Mouse (Mus musculus) megakaryocyte, embryonic 14.5 days (primary cell): ENCODE results near the gene Timeless. TPM values are rescaled to one million over a fixed set of nuclear protein-coding genes. Genes with fewer than 3 reads are reported as not detected.
"Not testable (repeated sequence)": the region's sequence is repeated elsewhere in the genome, so short reads cannot be mapped to it uniquely, and the experiment has no call there.

ENCODE experiments used
- H3K27me3 ChIP-seq: replicated peaks from 2 replicates; pipeline ENCODE3; 2012; ENCODE audit warnings: inconsistent platforms
- H3K36me3 ChIP-seq: replicated peaks from 2 replicates; pipeline ENCODE3; 2012; ENCODE audit warnings: low read length, inconsistent platforms, mixed read lengths
- H3K4me1 ChIP-seq: 2 replicates; pipeline ENCODE4 v1.6.1; 2012; ENCODE audit warnings: inconsistent platforms
- H3K4me3 ChIP-seq: replicated peaks from 2 replicates; pipeline ENCODE3; 2012; ENCODE audit warnings: moderate library complexity, mild to moderate bottlenecking, inconsistent platforms
- H3K9me3 ChIP-seq: 2 replicates; pipeline ENCODE4 v1.6.1; 2012; ENCODE audit warnings: inconsistent platforms
- FLI1 ChIP-seq: IDR thresholded peaks from 2 replicates; pipeline ENCODE4 v1.6.1; 2012; ENCODE audit warnings: low read length, inconsistent platforms, mixed read lengths
- GATA1 ChIP-seq: IDR thresholded peaks from 3 replicates; pipeline ENCODE4 v1.6.1; 2012; ENCODE audit warnings: mixed read lengths, low read length, inconsistent platforms, borderline replicate concordance
- polyA plus RNA-seq: library from polyadenylated mRNA; stranded (reverse); fragments of >175 nt; gene quantifications from 2 replicates; pipeline ENCODE4 v1.2.3, GENCODE M21; 2012; ENCODE audit warnings: low replicate concordance; ENCODE audit not compliant: insufficient read depth

Timeless gene
- polyA plus RNA-seq, 1 experiment: 8.3 TPM

DNA sequence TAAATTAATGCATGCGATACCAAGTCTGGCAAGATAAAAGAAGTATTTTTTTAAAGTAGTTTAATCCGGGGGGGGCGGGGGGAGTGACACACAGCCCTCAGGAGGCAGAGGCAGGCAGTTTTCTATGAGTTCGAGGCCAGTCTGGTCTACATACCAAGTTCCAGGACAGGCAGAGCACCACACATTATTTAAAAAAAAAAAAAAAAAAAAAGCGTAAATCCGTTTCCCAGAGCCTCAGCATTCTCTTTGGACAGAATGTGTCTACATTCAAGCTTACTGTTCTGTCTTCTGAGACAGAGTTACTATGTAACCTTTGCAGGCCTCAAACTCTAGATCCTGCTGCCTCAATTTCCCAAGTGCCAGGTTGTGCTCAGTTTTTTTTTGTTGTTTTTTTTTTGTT lies 19.7 kb upstream of the Timeless start:
- Histone ChIP-seq H3K27me3 (peaks cover 11% of the 10 kb centered on the region), H3K4me3 (peak overlapping the region; percentile 94), H3K9me3 (no peaks in the 10 kb centered on the region), H3K36me3 (peaks cover 17% of the 10 kb centered on the region), H3K4me1 (peaks cover 26% of the 10 kb centered on the region)
- no peak for TF ChIP-seq GATA1
- no peak for TF ChIP-seq FLI1

GRCm38 (mm10) chr10:128212871-128213323 lies 19.0 kb upstream of the Timeless start:
- Histone ChIP-seq H3K27me3 (peaks cover 11% of the 10 kb centered on the region), H3K4me1 (peaks cover 26% of the 10 kb centered on the region), H3K36me3 (peaks cover 11% of the 10 kb centered on the region), H3K4me3 (peak overlapping the region; percentile 90), H3K9me3 (no peaks in the 10 kb centered on the region)
- no peak for TF ChIP-seq FLI1
- TF ChIP-seq GATA1: no peak

GRCm38 (mm10) chr10:128214112-128214511 lies 17.8 kb upstream of the Timeless start:
- not testable (repeated sequence) for H3K4me3 ChIP-seq, H3K9me3 ChIP-seq, H3K36me3 ChIP-seq
- H3K27me3 ChIP-seq: peaks cover 11% of the 10 kb centered on the region
- H3K4me1 ChIP-seq: peaks cover 26% of the 10 kb centered on the region

- TF ChIP-seq GATA1: no peak
- no peak for TF ChIP-seq FLI1
- Histone ChIP-seq H3K27me3 (peaks cover 11% of the 10 kb centered on the region), H3K9me3 (no peaks in the 10 kb centered on the region), H3K4me3 (no peak overlapping the region), H3K4me1 (peaks cover 26% of the 10 kb centered on the region), H3K36me3 (peaks cover 5% of the 10 kb centered on the region)
These were observed 16.9 kb upstream of the Timeless start for GRCm38 (mm10) chr10:128214981-128215380.

DNA sequence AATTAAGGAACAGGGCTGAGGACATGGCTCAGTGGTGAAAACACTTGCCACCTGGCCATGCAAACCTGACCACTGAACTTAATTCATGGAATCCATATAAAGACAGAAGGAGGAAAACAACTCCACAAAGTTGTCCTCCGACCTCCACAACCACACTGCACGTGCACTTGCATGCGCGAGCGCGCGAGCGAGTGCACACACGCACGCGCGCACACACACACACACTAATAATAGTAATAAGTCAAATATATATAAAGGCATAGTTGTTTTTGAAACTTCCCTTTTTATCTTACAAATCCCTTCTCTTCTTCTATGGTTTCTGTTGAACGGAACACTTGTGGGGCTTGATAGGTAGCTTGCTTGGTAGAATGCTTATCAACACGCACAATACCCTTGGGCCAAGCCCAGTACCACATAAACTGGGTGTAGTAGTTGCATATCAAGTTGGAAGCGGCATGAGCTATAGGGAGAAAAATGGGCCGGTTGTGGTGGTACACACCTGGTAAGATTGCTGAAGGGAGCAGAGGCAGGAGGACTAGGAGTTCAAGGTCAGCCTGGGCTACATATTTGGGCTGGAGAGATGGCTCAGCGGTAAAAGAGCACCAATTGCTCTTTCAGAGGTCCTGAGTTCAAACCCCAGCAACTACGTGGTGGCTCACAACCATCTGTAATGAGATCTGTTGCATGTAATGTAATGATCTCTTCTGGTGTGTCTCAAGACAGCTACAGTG lies 13.3 kb upstream of the Timeless start:
- no peaks in the 10 kb centered on the region for H3K36me3 ChIP-seq
- TF ChIP-seq FLI1 (no peak), GATA1 (no peak)
- no peaks in the 10 kb centered on the region for H3K9me3 ChIP-seq
- H3K27me3 ChIP-seq: peaks cover 10% of the 10 kb centered on the region
- no peak overlapping the region for H3K4me3 ChIP-seq
- H3K4me1 ChIP-seq: peaks cover 6% of the 10 kb centered on the region

- peaks cover 17% of the 10 kb centered on the region for H3K27me3 ChIP-seq
- no peaks in the 10 kb centered on the region for H3K36me3 ChIP-seq
- peaks cover 16% of the 10 kb centered on the region for H3K4me1 ChIP-seq
- TF ChIP-seq FLI1 (no peak), GATA1 (no peak)
- no peaks in the 10 kb centered on the region for H3K9me3 ChIP-seq
- no peak overlapping the region for H3K4me3 ChIP-seq
These were observed 10.2 kb upstream of the Timeless start for GRCm38 (mm10) chr10:128221533-128222286.

DNA sequence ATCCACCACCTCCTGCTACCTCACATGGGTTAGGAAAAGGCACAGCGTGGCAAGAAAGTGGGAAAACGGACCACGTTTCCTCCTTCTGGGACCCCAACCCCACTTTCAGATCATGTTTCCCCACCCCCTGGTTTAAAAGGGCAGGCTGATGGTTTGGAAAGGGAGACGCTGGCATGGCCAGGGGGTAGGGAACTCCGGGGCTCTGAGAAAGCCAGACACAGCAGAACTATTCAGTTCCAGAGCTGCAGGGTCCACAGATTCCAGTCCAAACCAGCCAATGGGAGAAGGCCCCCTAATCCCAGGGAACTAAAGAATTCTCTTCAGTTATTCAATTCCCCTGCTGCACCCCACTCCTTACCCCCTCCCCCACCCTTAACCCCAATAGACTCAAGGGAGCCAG lies 6.8 kb upstream of the Timeless start:
- no peaks in the 10 kb centered on the region for H3K9me3 ChIP-seq
- no peaks in the 10 kb centered on the region for H3K36me3 ChIP-seq
- peaks cover 16% of the 10 kb centered on the region for H3K4me1 ChIP-seq
- H3K27me3 ChIP-seq: peaks cover 20% of the 10 kb centered on the region
- no peak overlapping the region for H3K4me3 ChIP-seq
- TF ChIP-seq GATA1 (no peak), FLI1 (no peak)

DNA sequence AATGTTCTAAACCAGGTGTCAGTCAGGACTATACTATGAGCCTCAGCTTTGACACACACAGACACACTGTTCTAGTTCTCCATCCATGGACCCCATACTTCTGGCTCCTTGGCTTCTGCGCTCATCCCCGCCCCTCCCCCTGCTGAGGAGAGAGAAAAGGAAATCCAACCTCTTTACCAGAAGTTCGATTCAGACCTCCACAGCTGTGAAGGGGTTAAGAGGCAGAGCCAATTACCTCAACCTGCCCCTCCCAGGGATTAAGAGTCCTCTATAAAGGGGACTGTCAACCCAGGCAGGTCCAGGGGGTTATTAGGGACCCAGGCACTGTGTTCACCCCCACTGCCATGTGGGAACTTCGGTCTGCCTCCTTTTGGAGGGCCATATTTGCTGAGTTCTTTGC lies 6.3 kb upstream of the Timeless start, which contains the start of gene Mip:
TSS of gene Mip (plus strand) at position 301 of the 400 bp plus-strand sequence.
- TF ChIP-seq GATA1: no peak
- TF ChIP-seq FLI1: no peak
- Histone ChIP-seq H3K36me3 (no peaks in the 10 kb centered on the region), H3K27me3 (peaks cover 20% of the 10 kb centered on the region), H3K9me3 (no peaks in the 10 kb centered on the region), H3K4me1 (peaks cover 17% of the 10 kb centered on the region), H3K4me3 (no peak within 1 kb of the TSS)

DNA sequence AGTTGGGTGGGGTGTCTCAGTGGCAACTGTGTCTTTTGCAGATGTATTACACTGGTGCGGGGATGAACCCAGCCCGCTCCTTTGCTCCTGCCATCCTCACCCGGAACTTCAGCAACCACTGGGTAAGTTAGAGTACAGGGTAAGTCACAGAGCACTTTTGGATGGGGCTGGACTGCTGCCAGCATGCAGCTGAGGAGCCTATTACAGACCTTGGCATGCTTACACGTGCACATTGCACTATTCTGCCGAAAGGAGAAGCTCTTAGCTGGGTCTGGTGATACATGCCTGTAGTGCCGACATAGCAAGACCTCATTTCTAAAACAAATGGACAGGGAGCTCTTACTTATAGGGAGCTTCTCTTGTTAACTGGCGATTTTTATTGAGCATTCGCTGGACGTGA lies 4.3 kb upstream of the Timeless start:
- no peaks in the 10 kb centered on the region for H3K36me3 ChIP-seq
- peaks cover 16% of the 10 kb centered on the region for H3K27me3 ChIP-seq
- peaks cover 20% of the 10 kb centered on the region for H3K4me1 ChIP-seq
- TF ChIP-seq FLI1 (no peak), GATA1 (no peak)
- no peaks in the 10 kb centered on the region for H3K9me3 ChIP-seq
- H3K4me3 ChIP-seq: no peak overlapping the region

DNA sequence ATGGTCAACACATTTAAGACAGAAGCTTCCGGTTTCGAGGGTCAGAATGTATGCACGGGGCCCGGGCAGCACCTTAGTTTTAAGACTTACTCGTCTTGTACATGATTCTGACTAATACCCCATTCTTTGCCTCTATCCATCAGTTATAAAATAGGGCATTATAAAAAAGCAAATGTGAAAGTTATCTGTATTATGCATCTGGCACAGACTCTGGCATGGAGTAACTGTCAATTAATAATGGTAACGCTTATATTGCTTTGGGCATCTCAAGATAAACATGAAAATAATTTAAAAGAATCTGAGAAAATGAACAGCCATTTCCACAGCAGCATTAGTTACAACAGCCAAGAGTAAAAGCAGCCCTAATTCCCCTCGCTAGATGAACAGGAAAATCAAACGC lies 3.9 kb upstream of the Timeless start:
- Histone ChIP-seq H3K27me3 (peaks cover 16% of the 10 kb centered on the region), H3K36me3 (no peaks in the 10 kb centered on the region), H3K9me3 (no peaks in the 10 kb centered on the region), H3K4me1 (peaks cover 24% of the 10 kb centered on the region), H3K4me3 (no peak overlapping the region)
- TF ChIP-seq GATA1: no peak
- no peak for TF ChIP-seq FLI1
